9 mouse cellular contexts compared by ENCODE assay signal in the genomic region with DNA sequence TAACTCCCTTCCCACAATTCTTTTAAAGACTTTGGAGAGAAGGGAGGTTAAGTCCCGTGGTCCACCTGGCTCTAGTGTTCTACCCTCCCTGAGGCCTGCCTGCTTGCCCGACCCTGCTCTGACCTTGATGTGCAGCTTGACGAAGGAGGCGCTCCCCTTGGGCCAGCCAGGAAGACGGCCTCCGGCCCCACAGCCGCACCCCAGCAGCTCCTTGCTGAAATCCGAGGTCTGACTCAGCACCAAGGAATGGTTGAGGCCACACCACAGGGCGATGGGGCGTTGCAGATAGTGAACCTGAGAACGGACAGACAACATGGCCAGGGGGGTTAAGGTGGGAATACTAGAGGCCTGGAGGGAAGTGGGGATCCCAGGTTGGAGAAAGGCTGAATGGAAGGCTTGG. TPM values are rescaled to one million over a fixed set of nuclear protein-coding genes. Genes with fewer than 3 reads are reported as not detected.
DNase-seq lines count a peak whose midpoint lies in the region; ATAC-seq and TF ChIP-seq lines count a peak whose summit lies in the region.
"Had no signal": no experiment of that assay in that cellular context is flagged by ENCODE, and none has a peak within 500 bp of the region (broad histone marks: within the 10 kb centered on the region; RNA-seq: fewer than 3 reads in every experiment).

Gene Pcolce (minus strand): TSS at position 235 of the 400 bp plus-strand sequence.

- ATAC-seq in kidney, embryonic 15.5 days (replicated peaks; ENCODE audit: low FRiP score): no peak
- ATAC-seq in midbrain, embryonic 15.5 days (replicated peaks): no peak

- H3K4me2 ChIP-seq in kidney, embryonic 15.5 days: no peak within 1 kb of the TSS
- no peak within 1 kb of the TSS for H3K4me2 ChIP-seq in midbrain, embryonic 15.5 days

- DNase-seq in kidney, adult 9 months: no peak
- no peak for DNase-seq in brain, embryonic 14.5 days (ENCODE audit: low read depth)
- no peak for DNase-seq in heart, embryonic 10.5 days (ENCODE audit: low spot score)
- DNase-seq in left cerebral cortex, postnatal 25 days (ENCODE audit: low spot score in 2 of 2): no peak
- DNase-seq in spleen, postnatal 36 days (ENCODE audit: low spot score in 2 of 2): no peak
- no peak for DNase-seq in frontal cortex, postnatal 14 days (ENCODE audit: low spot score in 2 of 2)

- no peak for TF ChIP-seq POLR2A in brain, embryonic 14.5 days (IDR thresholded peaks at IDR 0.05; ENCODE audit: borderline replicate concordance, extremely low read depth, insufficient read depth, insufficient read length, poor library complexity, severe bottlenecking)

- no peaks in the 10 kb centered on the region for H3K9me3 ChIP-seq in kidney, embryonic 15.5 days (replicated peaks)
- H3K9me3 ChIP-seq in heart, embryonic 10.5 days: no peaks in the 10 kb centered on the region
- no peaks in the 10 kb centered on the region for H3K9me3 ChIP-seq in midbrain, embryonic 15.5 days
- H3K9me3 ChIP-seq: G1E had no signal

- H3K27me3 ChIP-seq in kidney, embryonic 15.5 days: 0 out of 2 replicates have a peak, but pooled peaks cover 4% of the 10 kb centered on the region
- H3K27me3 ChIP-seq in heart, embryonic 10.5 days (ENCODE audit: insufficient read depth, poor library complexity, severe bottlenecking): peaks cover 12% of the 10 kb centered on the region
- H3K27me3 ChIP-seq in midbrain, embryonic 15.5 days (replicated peaks): no peaks in the 10 kb centered on the region; the same call in 1 of the 2 replicates

- H3K36me3 ChIP-seq in kidney, embryonic 15.5 days: no peaks in the 10 kb centered on the region
- H3K36me3 ChIP-seq in heart, embryonic 10.5 days: no peaks in the 10 kb centered on the region
- H3K36me3 ChIP-seq in midbrain, embryonic 15.5 days (replicated peaks): no peaks in the 10 kb centered on the region

- intact Hi-C loops in left cerebral cortex, postnatal 25 days (cut with DNase I): no loop called here

- H3K9ac ChIP-seq in kidney, embryonic 15.5 days: no peak within 1 kb of the TSS
- H3K9ac ChIP-seq in midbrain, embryonic 15.5 days: no peak within 1 kb of the TSS

- H3K4me3 ChIP-seq in kidney, embryonic 15.5 days (replicated peaks): no peak within 1 kb of the TSS
- no peak within 1 kb of the TSS for H3K4me3 ChIP-seq in heart, embryonic 10.5 days
- H3K4me3 ChIP-seq in midbrain, embryonic 15.5 days: no peak within 1 kb of the TSS

- peaks cover 53% of the 10 kb centered on the region for H3K4me1 ChIP-seq in kidney, embryonic 15.5 days
- H3K4me1 ChIP-seq in heart, embryonic 10.5 days: peaks cover 51% of the 10 kb centered on the region
- H3K4me1 ChIP-seq in midbrain, embryonic 15.5 days: peaks cover 4% of the 10 kb centered on the region; the same call in 1 of the 2 replicates

- H3K27ac ChIP-seq in kidney, embryonic 15.5 days: peak within 1 kb of the TSS; percentile 56; the same call in 1 of the 2 replicates
- H3K27ac ChIP-seq in heart, embryonic 10.5 days: peak within 1 kb of the TSS; percentile 93
- no peak within 1 kb of the TSS for H3K27ac ChIP-seq in midbrain, embryonic 15.5 days

- 22% methylated on average over 11 of the region's 11 CpGs for WGBS in kidney, embryonic 15.5 days
- 32% methylated on average over 11 of the region's 11 CpGs for WGBS in heart, embryonic 10.5 days
- WGBS in midbrain, embryonic 15.5 days: 67% methylated on average over 11 of the region's 11 CpGs

- TF ChIP-seq CTCF in brain, embryonic 14.5 days (IDR thresholded peaks at IDR 0.05; ENCODE audit: borderline replicate concordance, extremely low read depth, insufficient read depth, insufficient read length): no peak

RNA-seq across cellular contexts. Expression of gene Pcolce, which starts in this region (rescaled TPM):
- polyA plus RNA-seq in kidney, embryonic 15.5 days (2015; fragmentation: Nextera tagmentation; extraction: Ambion mirVana): 135 and 139 TPM in 2 replicates
- polyA plus RNA-seq in brain, embryonic 14.5 days (2012; rRNA removed): 14.5 and 30.4 TPM in 2 replicates
- polyA plus RNA-seq in heart, embryonic 10.5 days (2016; fragmentation: Nextera tagmentation; extraction: Ambion mirVana): 114 and 137 TPM in 2 replicates
- total RNA-seq in left cerebral cortex, postnatal 25 days (2021): 10 to 100 TPM; 12.1 to 13.7 TPM
- 15.1 and 16.7 TPM in 2 replicates for polyA plus RNA-seq in midbrain, embryonic 15.5 days (2015; fragmentation: Nextera tagmentation; extraction: Ambion mirVana)
